Mouse (Mus musculus) embryo, embryonic 11.5 days (tissue): ENCODE data around the gene Cpsf2.
A peak's percentile ranks its signal among the peaks of the same experiment; 100 is the strongest.
"Not testable (repeated sequence)": the region's sequence is repeated elsewhere in the genome, so short reads cannot be mapped to it uniquely, and the experiment has no call there.

Experiments
- DNase-seq: peaks from one replicate; pipeline ENCODE4 v3.0.0-alpha.2; 2012; ENCODE audit warnings: low read depth, low spot score

Cpsf2 gene

GRCm38 (mm10) chr12:101975601-101976571 lies at the start of gene Cpsf2:
TSS of gene Cpsf2 (plus strand) at chr12:101975988.
- DNase-seq = peak; percentile 71

DNA sequence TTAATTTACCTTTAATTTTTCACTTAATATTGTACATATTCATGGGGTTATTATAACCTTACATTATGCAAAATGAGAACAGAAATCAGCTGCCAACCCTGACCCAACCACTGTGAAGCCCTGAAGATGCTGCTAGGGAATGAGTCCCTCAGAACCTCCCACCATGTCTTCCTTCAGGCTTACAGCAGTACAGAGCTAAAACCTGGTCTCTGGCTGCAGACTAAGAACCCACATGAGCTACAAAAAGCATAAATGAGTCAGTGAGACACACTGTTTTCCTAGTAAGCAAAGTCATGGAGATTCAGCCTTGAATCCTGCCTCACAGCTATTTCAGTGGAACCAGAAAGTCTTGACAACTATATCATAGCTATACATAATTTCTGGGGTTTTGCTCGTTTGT lies 47.4 kb upstream of the Cpsf2 start:
- no peak for DNase-seq

DNA sequence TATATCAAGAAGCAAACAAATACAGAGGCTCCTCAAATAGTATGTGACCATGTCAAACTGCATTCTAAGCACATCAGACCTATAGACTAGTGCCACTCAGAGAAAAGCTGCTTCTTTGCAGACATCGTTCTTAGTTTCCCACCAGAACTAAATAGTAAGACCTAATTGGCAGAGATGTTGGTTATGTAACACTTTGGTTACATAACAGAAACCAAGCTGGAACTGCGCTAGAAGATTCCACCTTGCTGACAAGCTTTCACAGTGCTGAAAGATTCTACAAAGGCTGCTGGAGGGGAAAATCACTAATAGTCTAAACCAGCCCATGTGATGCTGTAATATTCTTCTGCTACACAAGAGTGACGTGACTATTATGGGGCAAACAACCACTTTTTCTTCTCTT lies 40.6 kb upstream of the Cpsf2 start:
- DNase-seq = no peak

DNA sequence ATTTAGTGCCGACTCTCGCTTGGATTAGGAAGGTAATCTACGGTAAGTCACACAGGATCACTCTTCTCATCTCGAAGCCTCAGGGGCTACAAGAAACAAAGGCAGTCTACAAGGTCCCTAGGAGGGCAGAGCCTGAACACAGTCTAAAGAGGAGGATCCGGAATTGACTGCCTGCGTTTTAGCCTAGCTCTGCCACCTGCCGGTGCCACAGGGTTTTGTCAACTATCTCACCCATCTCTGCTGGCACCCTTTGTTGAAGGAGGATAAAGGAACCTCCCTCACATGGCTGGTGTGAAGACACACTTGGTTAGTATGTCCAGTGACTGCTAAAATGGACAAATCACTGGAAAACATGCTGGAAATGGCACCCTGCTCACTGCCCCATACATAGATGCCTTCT lies 38.2 kb upstream of the Cpsf2 start:
- DNase-seq = no peak

GRCm38 (mm10) chr12:101947986-101948385 lies 27.8 kb upstream of the Cpsf2 start:
- no peak for DNase-seq

DNA sequence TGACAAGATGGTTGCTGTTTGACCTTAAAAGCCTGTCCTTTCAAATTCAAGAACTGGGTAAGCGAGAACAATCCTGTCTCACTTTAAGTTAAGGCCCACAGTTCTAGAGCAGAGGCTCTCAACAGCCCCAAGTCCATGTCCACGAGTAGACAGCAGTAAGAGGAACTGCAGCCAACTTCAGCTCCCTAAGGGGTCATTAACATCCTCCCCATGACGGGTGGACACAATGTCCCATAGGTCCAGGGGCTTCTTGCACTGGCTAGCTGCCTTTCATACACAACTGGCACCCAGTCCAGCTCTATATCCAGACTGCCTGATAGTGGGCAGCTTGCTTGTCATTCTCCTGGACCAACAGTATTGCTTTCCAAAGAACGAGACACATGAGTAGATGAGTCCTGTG lies 27.0 kb upstream of the Cpsf2 start:
- DNase-seq = no peak

- not testable (repeated sequence) for DNase-seq
Measured at GRCm38 (mm10) chr12:101955821-101956220, 20.0 kb upstream of the Cpsf2 start.

DNA sequence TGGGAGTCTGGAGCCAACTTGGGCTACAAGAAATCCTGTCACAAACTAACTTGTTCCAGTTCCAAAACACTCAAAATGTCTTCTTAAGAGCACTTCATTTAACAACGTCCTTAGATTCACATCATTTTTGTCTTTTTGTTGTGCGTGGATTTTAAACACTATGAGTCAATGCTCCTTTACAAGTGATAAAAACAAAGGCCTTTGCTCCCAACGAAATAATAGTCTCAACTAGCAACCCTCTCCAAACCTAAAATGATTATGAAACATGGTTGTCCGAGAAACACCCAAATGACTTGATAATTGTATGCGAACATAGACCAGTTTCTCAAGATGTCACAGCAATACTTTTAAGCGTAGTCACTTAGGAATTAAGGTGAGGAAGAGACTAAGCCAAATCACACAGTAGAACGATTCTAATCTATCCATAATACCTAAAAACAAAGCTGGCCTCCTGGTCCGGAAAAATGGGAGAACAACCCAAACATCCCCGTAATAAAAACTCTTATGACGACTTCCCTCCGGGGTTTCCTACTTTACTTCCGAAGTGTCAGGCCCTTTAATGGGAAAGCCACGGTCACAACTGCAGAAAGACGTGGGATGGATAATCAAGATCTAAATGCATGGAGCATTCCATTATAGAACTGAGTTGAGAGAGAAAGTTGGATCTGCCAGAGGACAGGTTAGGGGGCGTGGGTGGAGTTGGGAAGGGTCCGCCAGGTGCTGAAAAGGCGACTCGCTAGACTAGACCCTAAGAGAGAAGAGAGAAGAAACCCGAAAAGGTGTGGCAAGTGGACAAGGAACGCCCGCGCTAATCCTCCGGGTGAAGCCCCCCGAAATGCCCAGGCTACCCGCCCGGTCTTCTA lies 18.5 kb upstream of the Cpsf2 start:
- DNase-seq = peak; percentile 20

GRCm38 (mm10) chr12:101957942-101958544 lies 17.7 kb upstream of the Cpsf2 start, which contains the start of gene Atxn3:
TSS of gene Atxn3 (minus strand) at chr12:101958246.
- DNase-seq = peak; percentile 93

DNA sequence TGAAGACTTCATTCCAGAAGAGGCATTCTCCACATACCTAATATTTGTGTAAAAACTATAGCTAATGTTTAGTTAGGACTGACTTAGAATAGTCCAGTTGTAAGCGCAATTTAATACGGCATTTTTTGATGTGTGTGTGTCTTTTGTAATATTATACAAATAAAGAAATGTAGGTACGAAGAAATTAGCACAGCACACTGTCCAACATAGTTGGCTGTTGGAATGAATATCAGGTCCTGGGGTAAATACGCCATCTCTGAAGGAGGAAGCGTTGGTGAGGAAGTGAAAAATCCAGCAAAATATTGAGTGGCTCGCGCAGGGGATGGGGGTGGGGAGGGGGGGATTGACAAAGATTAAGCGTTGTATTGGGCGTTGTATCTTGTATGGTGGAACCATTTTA lies 17.2 kb upstream of the Cpsf2 start:
- DNase-seq = no peak

GRCm38 (mm10) chr12:101958960-101959780 lies 16.6 kb upstream of the Cpsf2 start:
- DNase-seq = not testable (repeated sequence)

GRCm38 (mm10) chr12:101971311-101971710 lies 4.5 kb upstream of the Cpsf2 start:
- DNase-seq = no peak

- DNase-seq = no peak
Measured at GRCm38 (mm10) chr12:101972230-101972629, 3.6 kb upstream of the Cpsf2 start.

DNA sequence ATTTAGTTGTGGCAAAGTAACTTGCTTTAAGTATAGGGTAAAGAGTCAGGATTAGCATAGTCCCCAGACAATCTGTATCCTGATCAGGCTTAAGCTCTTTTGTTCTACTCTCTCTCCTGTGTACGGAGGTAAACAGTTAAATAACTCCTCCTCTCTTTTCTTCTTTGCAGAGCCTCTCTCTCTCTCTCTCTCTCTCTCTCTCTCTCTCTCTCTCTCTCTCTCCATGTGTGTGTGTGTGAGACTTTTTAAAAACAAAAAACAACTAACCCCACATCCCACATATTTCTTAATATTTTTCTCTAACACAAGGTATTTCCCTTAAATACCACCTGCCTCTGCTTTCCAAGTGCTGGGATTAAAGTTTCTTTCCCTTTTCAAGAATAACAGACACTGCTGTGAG lies 1.2 kb upstream of the Cpsf2 start:
- no peak for DNase-seq

- peak; percentile 29 for DNase-seq
Measured at GRCm38 (mm10) chr12:101975167-101975600, 604 bp upstream of the Cpsf2 start.

DNA sequence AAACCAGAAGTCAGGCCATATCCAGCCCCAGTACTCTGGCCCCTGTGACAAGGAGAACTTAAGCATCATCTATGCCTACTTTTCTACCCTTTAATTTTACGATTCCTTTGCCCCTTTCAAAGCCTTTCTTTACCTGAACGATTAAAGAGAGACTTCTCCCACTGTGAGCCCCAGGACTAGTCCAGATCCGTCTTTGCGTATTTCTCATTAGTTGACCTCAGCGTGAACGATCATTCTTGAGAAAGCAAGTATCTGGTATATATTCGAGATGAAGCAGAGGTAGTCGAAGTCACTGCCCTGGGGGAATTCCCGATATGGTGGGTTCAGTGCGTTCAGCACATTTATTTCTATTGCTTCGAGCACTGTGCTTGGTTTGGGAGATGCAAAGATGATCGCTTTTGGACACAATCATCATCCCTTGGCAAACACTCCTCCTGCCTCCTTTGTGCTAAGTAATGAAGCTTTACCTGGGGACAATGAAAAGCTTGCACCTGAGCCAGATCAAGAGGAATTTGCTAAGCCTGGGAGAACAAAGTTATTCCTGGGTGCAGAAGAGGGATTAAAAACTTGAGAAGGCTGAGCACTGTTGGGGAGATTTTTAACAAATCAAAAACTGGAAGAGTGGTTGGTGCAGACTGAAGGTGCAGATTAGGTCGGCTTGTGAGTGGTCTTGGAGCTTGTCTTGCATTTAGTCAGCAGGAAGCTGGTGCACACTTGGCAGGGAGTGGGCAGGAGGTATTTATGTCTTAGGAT lies 1.0 kb downstream of the Cpsf2 start:
- no peak for DNase-seq

GRCm38 (mm10) chr12:101977404-101977915 lies 1.7 kb downstream of the Cpsf2 start:
- no peak for DNase-seq

GRCm38 (mm10) chr12:101978162-101978561 lies 2.4 kb downstream of the Cpsf2 start:
- no peak for DNase-seq

DNA sequence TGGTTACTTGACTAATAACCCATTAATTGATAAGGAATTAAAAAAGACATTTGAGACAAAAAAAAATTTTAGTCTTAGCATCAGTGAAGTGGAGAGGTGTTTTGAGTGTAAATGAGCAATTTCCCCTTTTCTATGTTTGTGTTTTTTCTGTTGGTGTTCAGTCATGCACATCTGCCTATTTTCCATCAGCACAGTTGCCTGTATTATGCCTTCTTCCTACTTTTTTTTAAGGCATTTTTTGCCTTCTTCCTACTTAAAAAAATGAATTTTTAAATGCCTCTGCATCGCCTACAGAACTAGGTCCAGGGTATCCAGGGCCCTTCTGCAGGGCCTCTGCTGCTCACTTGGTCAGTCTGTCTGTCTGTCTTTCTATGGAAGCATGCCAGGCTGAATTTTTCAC lies 2.8 kb downstream of the Cpsf2 start:
- DNase-seq = no peak

DNA sequence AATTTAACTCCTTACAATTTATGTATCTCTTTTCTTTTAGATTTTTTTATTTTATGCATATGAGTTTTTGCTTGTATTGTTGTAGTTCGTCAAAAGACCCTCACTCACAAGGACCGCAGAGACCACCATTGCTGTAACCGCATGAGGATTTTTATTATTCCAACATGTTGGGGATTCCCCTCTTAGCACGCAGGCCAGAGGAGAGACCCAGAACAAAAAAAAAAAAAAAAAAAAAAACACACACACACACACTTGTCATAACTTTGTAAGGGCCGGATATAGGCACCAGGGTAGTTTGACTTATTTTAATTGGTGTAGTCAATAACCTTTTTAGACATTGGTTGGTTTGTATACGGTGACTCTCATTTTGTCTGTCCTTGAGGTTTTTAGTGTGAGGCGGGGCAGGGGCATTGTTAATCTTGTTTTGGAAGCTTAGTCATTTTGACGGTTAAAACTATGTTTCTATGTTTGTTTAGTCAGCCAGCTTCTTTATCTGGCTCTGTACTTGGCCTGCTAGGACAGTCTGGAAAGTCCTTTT lies 3.5 kb downstream of the Cpsf2 start:
- DNase-seq = no peak
